Mouse (Mus musculus): ENCODE data around the gene Sept6. TPM values are rescaled to one million over a fixed set of nuclear protein-coding genes. Genes with fewer than 3 reads are reported as not detected.

Sept6 gene
- polyA plus RNA-seq, 1 experiment from 2014 or later = 14.1 TPM

- no peaks in the 10 kb centered on the region for H3K4me1 ChIP-seq (replicated peaks; ENCODE audit: control insufficient read depth, insufficient read depth, low read length)
- no peak overlapping the region for H3K4me2 ChIP-seq
- no peaks in the 10 kb centered on the region for H3K36me3 ChIP-seq (ENCODE audit: control insufficient read depth, insufficient read depth, low read length)
- 71% methylated on average over 7 of the region's 7 CpGs for WGBS
- H3K9ac ChIP-seq (ENCODE audit: low read depth, low read length) = no peak overlapping the region
- DNase-seq (ENCODE audit: low spot score) (no peak), ATAC-seq (replicated peaks; ENCODE audit: low FRiP score) (no peak)
- no peaks in the 10 kb centered on the region for H3K27me3 ChIP-seq (replicated peaks; ENCODE audit: control insufficient read depth, insufficient read depth, low read length)
- H3K27ac ChIP-seq (ENCODE audit: low read depth, low read length) = no peak overlapping the region
- no peak overlapping the region for H3K4me3 ChIP-seq (ENCODE audit: low read depth, low read length)
- H3K9me3 ChIP-seq (ENCODE audit: control insufficient read depth, low read length) = no peaks in the 10 kb centered on the region
These were observed 56.1 kb downstream of the Sept6 start for GRCm38 (mm10) chrX:36935326-36935966.

- 41% methylated on average over 1 of the region's 1 CpGs for WGBS
- DNase-seq (ENCODE audit: low spot score) (no peak), ATAC-seq (replicated peaks; ENCODE audit: low FRiP score) (no peak)
- H3K27me3 ChIP-seq (replicated peaks; ENCODE audit: control insufficient read depth, insufficient read depth, low read length) = no peaks in the 10 kb centered on the region
- no peaks in the 10 kb centered on the region for H3K9me3 ChIP-seq (ENCODE audit: control insufficient read depth, low read length)
- H3K9ac ChIP-seq (ENCODE audit: low read depth, low read length) = no peak overlapping the region
- no peaks in the 10 kb centered on the region for H3K4me1 ChIP-seq (replicated peaks; ENCODE audit: control insufficient read depth, insufficient read depth, low read length)
- no peak overlapping the region for H3K27ac ChIP-seq (ENCODE audit: low read depth, low read length)
- no peak overlapping the region for H3K4me3 ChIP-seq (ENCODE audit: low read depth, low read length)
- H3K4me2 ChIP-seq = no peak overlapping the region
- H3K36me3 ChIP-seq (ENCODE audit: control insufficient read depth, insufficient read depth, low read length) = no peaks in the 10 kb centered on the region
These were observed 61.0 kb downstream of the Sept6 start for GRCm38 (mm10) chrX:36930574-36930973.

- H3K9ac ChIP-seq (ENCODE audit: low read depth, low read length) = no peak overlapping the region
- no peaks in the 10 kb centered on the region for H3K36me3 ChIP-seq (ENCODE audit: control insufficient read depth, insufficient read depth, low read length)
- no peaks in the 10 kb centered on the region for H3K4me1 ChIP-seq (replicated peaks; ENCODE audit: control insufficient read depth, insufficient read depth, low read length)
- H3K27me3 ChIP-seq (replicated peaks; ENCODE audit: control insufficient read depth, insufficient read depth, low read length) = no peaks in the 10 kb centered on the region
- no peak overlapping the region for H3K4me3 ChIP-seq (ENCODE audit: low read depth, low read length)
- no peaks in the 10 kb centered on the region for H3K9me3 ChIP-seq (ENCODE audit: control insufficient read depth, low read length)
- DNase-seq (ENCODE audit: low spot score) (no peak), ATAC-seq (replicated peaks; ENCODE audit: low FRiP score) (no peak)
- H3K27ac ChIP-seq (ENCODE audit: low read depth, low read length) = no peak overlapping the region
- H3K4me2 ChIP-seq = no peak overlapping the region
- 60% methylated on average over 4 of the region's 4 CpGs for WGBS
These were observed 61.9 kb downstream of the Sept6 start for GRCm38 (mm10) chrX:36929694-36930093.

DNA sequence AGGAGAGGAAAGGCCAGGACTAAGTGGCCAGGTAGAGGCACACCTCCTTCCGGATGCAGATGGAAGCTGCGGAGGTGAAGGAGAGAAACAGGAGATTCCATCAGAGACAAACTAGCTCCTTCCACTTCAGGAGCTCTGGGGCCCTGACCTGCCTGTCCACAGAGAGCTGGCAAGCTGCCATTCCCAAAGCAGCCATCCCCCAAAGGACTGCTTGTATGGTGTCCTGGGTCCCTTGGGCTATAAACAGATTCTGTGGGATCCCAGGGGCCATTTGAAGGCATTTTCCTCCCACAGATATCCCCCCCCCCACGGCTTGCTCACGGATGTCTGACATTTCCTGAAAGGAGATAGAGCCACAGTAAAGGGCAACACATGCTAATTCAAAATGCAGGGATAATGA is 62.8 kb downstream of the Sept6 start:
- no peak overlapping the region for H3K4me3 ChIP-seq (ENCODE audit: low read depth, low read length)
- no peak for DNase-seq (ENCODE audit: low spot score)
- H3K4me1 ChIP-seq (replicated peaks; ENCODE audit: control insufficient read depth, insufficient read depth, low read length) = no peaks in the 10 kb centered on the region

GRCm38 (mm10) chrX:36921346-36921745 is 70.2 kb downstream of the Sept6 start:
- H3K4me1 ChIP-seq (replicated peaks; ENCODE audit: control insufficient read depth, insufficient read depth, low read length) = no peaks in the 10 kb centered on the region
- DNase-seq (ENCODE audit: low spot score) = no peak
- H3K27me3 ChIP-seq (replicated peaks; ENCODE audit: control insufficient read depth, insufficient read depth, low read length) = no peaks in the 10 kb centered on the region
- no peak for ATAC-seq (replicated peaks; ENCODE audit: low FRiP score)
- H3K4me3 ChIP-seq (ENCODE audit: low read depth, low read length) = no peak overlapping the region
- H3K9me3 ChIP-seq (ENCODE audit: control insufficient read depth, low read length) = no peaks in the 10 kb centered on the region
- H3K27ac ChIP-seq (ENCODE audit: low read depth, low read length) = no peak overlapping the region
- H3K4me2 ChIP-seq = no peak overlapping the region
- H3K36me3 ChIP-seq (ENCODE audit: control insufficient read depth, insufficient read depth, low read length) = no peaks in the 10 kb centered on the region
- no peak overlapping the region for H3K9ac ChIP-seq (ENCODE audit: low read depth, low read length)
- WGBS = 88% methylated on average over 4 of the region's 4 CpGs

More for the DNA sequence above, 62.8 kb downstream of the Sept6 start:
- H3K9me3 ChIP-seq (ENCODE audit: control insufficient read depth, low read length) = no peaks in the 10 kb centered on the region
- no peak overlapping the region for H3K9ac ChIP-seq (ENCODE audit: low read depth, low read length)
- H3K4me2 ChIP-seq = no peak overlapping the region
- ATAC-seq (replicated peaks; ENCODE audit: low FRiP score) = no peak
- WGBS = 75% methylated on average over 4 of the region's 4 CpGs
- no peak overlapping the region for H3K27ac ChIP-seq (ENCODE audit: low read depth, low read length)
- no peaks in the 10 kb centered on the region for H3K27me3 ChIP-seq (replicated peaks; ENCODE audit: control insufficient read depth, insufficient read depth, low read length)
- no peaks in the 10 kb centered on the region for H3K36me3 ChIP-seq (ENCODE audit: control insufficient read depth, insufficient read depth, low read length)

DNA sequence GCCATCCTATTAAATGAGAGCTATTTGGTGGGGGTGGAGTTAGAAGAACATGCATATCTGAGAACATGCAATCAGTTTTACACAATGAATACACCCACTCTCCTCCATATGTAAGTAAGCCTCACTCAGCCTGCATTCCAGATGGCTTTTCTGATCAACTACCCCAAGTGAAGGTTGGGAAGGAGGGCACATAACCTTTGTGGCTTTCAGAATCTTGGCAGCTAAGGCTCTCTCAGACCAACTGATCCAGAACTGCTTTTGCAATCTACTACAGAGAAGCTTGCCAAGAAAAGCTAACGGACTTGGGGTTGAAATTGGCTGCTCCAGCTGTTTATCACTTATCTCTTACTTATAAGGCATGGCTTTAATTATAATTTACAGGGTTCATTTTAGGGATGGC is 73.8 kb downstream of the Sept6 start:
- Histone ChIP-seq H3K27me3 (replicated peaks; ENCODE audit: control insufficient read depth, insufficient read depth, low read length) (no peaks in the 10 kb centered on the region), H3K4me2 (no peak overlapping the region), H3K27ac (ENCODE audit: low read depth, low read length) (no peak overlapping the region), H3K9ac (ENCODE audit: low read depth, low read length) (no peak overlapping the region), H3K4me3 (ENCODE audit: low read depth, low read length) (no peak overlapping the region), H3K9me3 (ENCODE audit: control insufficient read depth, low read length) (no peaks in the 10 kb centered on the region), H3K36me3 (ENCODE audit: control insufficient read depth, insufficient read depth, low read length) (no peaks in the 10 kb centered on the region), H3K4me1 (replicated peaks; ENCODE audit: control insufficient read depth, insufficient read depth, low read length) (no peaks in the 10 kb centered on the region)
- DNase-seq (ENCODE audit: low spot score) (no peak), ATAC-seq (replicated peaks; ENCODE audit: low FRiP score) (no peak)
- WGBS = 88% methylated on average over 1 of the region's 1 CpGs

DNA sequence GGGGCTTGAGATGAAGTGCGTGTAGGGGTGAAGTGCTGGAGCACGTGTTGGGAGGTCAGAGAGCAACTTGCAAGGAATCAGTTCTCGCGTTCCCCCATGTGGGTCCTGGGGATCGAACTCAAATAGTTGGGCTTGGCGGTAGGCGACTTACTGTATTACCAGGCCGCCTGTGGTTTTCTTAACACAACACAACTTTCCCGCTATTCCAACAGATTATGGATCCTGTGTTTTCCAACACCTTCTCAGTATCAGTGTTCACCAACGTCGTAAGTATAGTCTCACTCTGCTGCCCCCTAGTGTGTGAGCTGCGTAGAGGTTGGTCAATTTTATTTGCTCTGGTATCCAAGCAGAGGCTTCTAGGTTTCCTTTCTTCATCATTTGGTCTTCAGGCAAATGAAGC is 80.3 kb downstream of the Sept6 start:
- Histone ChIP-seq H3K27ac (ENCODE audit: low read depth, low read length) (no peak overlapping the region), H3K36me3 (ENCODE audit: control insufficient read depth, insufficient read depth, low read length) (no peaks in the 10 kb centered on the region), H3K4me3 (ENCODE audit: low read depth, low read length) (no peak overlapping the region), H3K9ac (ENCODE audit: low read depth, low read length) (no peak overlapping the region), H3K4me2 (no peak overlapping the region), H3K9me3 (ENCODE audit: control insufficient read depth, low read length) (no peaks in the 10 kb centered on the region), H3K4me1 (replicated peaks; ENCODE audit: control insufficient read depth, insufficient read depth, low read length) (no peaks in the 10 kb centered on the region), H3K27me3 (replicated peaks; ENCODE audit: control insufficient read depth, insufficient read depth, low read length) (no peaks in the 10 kb centered on the region)
- ATAC-seq (replicated peaks; ENCODE audit: low FRiP score) (no peak), DNase-seq (ENCODE audit: low spot score) (no peak)
- WGBS = 40% methylated on average over 12 of the region's 12 CpGs

DNA sequence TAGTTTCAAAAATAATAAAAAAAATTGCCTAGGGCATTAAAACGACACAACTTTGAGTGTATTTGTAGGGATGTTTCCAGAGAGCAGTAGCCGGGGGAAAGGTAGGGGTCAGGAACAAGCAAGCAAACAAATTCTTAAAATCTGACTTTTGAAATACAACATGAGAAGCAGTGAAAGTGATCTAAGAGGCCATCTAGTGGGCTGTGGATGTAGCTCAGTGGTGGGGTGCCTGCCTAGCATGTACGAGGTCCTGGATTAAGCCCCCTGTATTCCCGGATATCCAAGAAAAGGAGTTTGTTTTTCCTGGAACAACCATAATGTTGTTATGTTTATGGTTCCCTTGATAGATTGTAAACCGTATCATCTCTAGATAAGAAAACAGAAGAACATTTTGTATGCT is 85.1 kb downstream of the Sept6 start:
- Histone ChIP-seq H3K9ac (ENCODE audit: low read depth, low read length) (no peak overlapping the region), H3K9me3 (ENCODE audit: control insufficient read depth, low read length) (no peaks in the 10 kb centered on the region), H3K4me3 (ENCODE audit: low read depth, low read length) (no peak overlapping the region), H3K4me2 (no peak overlapping the region), H3K27ac (ENCODE audit: low read depth, low read length) (no peak overlapping the region), H3K36me3 (ENCODE audit: control insufficient read depth, insufficient read depth, low read length) (no peaks in the 10 kb centered on the region), H3K4me1 (replicated peaks; ENCODE audit: control insufficient read depth, insufficient read depth, low read length) (no peaks in the 10 kb centered on the region), H3K27me3 (replicated peaks; ENCODE audit: control insufficient read depth, insufficient read depth, low read length) (no peaks in the 10 kb centered on the region)
- DNase-seq (ENCODE audit: low spot score) (no peak), ATAC-seq (replicated peaks; ENCODE audit: low FRiP score) (no peak)
- 29% methylated on average over 5 of the region's 5 CpGs for WGBS

GRCm38 (mm10) chrX:36903115-36903768 is 88.4 kb downstream of the Sept6 start:
- ATAC-seq (replicated peaks; ENCODE audit: low FRiP score) = peak; percentile 92
- Histone ChIP-seq H3K27ac (ENCODE audit: low read depth, low read length) (peak overlapping the region; percentile 64), H3K4me3 (ENCODE audit: low read depth, low read length) (peak overlapping the region; percentile 63), H3K9me3 (ENCODE audit: control insufficient read depth, low read length) (no peaks in the 10 kb centered on the region), H3K36me3 (ENCODE audit: control insufficient read depth, insufficient read depth, low read length) (no peaks in the 10 kb centered on the region), H3K9ac (ENCODE audit: low read depth, low read length) (peak overlapping the region; percentile 72), H3K4me2 (peak overlapping the region; percentile 73), H3K27me3 (replicated peaks; ENCODE audit: control insufficient read depth, insufficient read depth, low read length) (no peaks in the 10 kb centered on the region), H3K4me1 (replicated peaks; ENCODE audit: control insufficient read depth, insufficient read depth, low read length) (no peaks in the 10 kb centered on the region)
- DNase-seq (ENCODE audit: low spot score) = peak; percentile 84
- WGBS = 18% methylated on average over 32 of the region's 32 CpGs

Measured in liver, embryonic 11.5 days (tissue).